Mouse (Mus musculus): Measurements from ENCODE around the gene Mark1. TPM values are rescaled to one million over a fixed set of nuclear protein-coding genes. Genes with fewer than 3 reads are reported as not detected.
A peak's percentile ranks its signal among the peaks of the same experiment; 100 is the strongest.

Mark1 gene
- not detected in 2 replicates for polyA plus RNA-seq (2012; ENCODE audit: insufficient read depth, insufficient read length, low replicate concordance, missing spikeins)

- no peak for TF ChIP-seq CTCF (IDR thresholded peaks at IDR 0.05; ENCODE audit: insufficient read depth, low read depth, low read length)
- no peak for TF ChIP-seq POLR2A (IDR thresholded peaks at IDR 0.05; ENCODE audit: insufficient read depth, low read depth, low read length)
- Histone ChIP-seq H3K27ac (ENCODE audit: insufficient read depth, low read depth, low read length) (peak within 1 kb of the TSS; percentile 64), H3K4me1 (ENCODE audit: control insufficient read depth, insufficient read depth, low read length) (peaks cover 8% of the 10 kb centered on the region), H3K4me3 (ENCODE audit: insufficient read depth, low read depth, low read length) (peak within 1 kb of the TSS; percentile 95)
- 18% methylated on average over 86 of the region's 88 CpGs for WGBS
Measured at GRCm38 (mm10) chr1:184999071-184999750, at the start of gene Mark1. Mark1 (minus strand) TSS chr1:184999570.

- no peak for TF ChIP-seq POLR2A (IDR thresholded peaks at IDR 0.05; ENCODE audit: insufficient read depth, low read depth, low read length)
- no peak for TF ChIP-seq CTCF (IDR thresholded peaks at IDR 0.05; ENCODE audit: insufficient read depth, low read depth, low read length)
- Histone ChIP-seq H3K4me1 (ENCODE audit: control insufficient read depth, insufficient read depth, low read length) (no peaks in the 10 kb centered on the region), H3K4me3 (ENCODE audit: insufficient read depth, low read depth, low read length) (no peak overlapping the region), H3K27ac (ENCODE audit: insufficient read depth, low read depth, low read length) (no peak overlapping the region)
- 84% methylated on average over 12 of the region's 12 CpGs for WGBS
Measured at GRCm38 (mm10) chr1:185047516-185048247, 48.3 kb upstream of the Mark1 start.

GRCm38 (mm10) chr1:185046513-185046912 is 47.1 kb upstream of the Mark1 start:
- H3K27ac ChIP-seq (ENCODE audit: insufficient read depth, low read depth, low read length) = no peak overlapping the region
- TF ChIP-seq POLR2A (IDR thresholded peaks at IDR 0.05; ENCODE audit: insufficient read depth, low read depth, low read length) (no peak), CTCF (IDR thresholded peaks at IDR 0.05; ENCODE audit: insufficient read depth, low read depth, low read length) (no peak)

GRCm38 (mm10) chr1:185038183-185038686 is 38.9 kb upstream of the Mark1 start:
- no peaks in the 10 kb centered on the region for H3K4me1 ChIP-seq (ENCODE audit: control insufficient read depth, insufficient read depth, low read length)
- TF ChIP-seq POLR2A (IDR thresholded peaks at IDR 0.05; ENCODE audit: insufficient read depth, low read depth, low read length) (no peak), CTCF (IDR thresholded peaks at IDR 0.05; ENCODE audit: insufficient read depth, low read depth, low read length) (no peak)
- 79% methylated on average over 7 of the region's 7 CpGs for WGBS
- no peak overlapping the region for H3K27ac ChIP-seq (ENCODE audit: insufficient read depth, low read depth, low read length)
- no peak overlapping the region for H3K4me3 ChIP-seq (ENCODE audit: insufficient read depth, low read depth, low read length)

More at GRCm38 (mm10) chr1:185046513-185046912, 47.1 kb upstream of the Mark1 start:
- Histone ChIP-seq H3K4me1 (ENCODE audit: control insufficient read depth, insufficient read depth, low read length) (no peaks in the 10 kb centered on the region), H3K4me3 (ENCODE audit: insufficient read depth, low read depth, low read length) (no peak overlapping the region)
- WGBS = 94% methylated on average over 8 of the region's 8 CpGs

GRCm38 (mm10) chr1:185030565-185030964 is 31.2 kb upstream of the Mark1 start:
- 83% methylated on average over 10 of the region's 10 CpGs for WGBS
- no peak overlapping the region for H3K4me3 ChIP-seq (ENCODE audit: insufficient read depth, low read depth, low read length)
- no peak overlapping the region for H3K27ac ChIP-seq (ENCODE audit: insufficient read depth, low read depth, low read length)
- TF ChIP-seq POLR2A (IDR thresholded peaks at IDR 0.05; ENCODE audit: insufficient read depth, low read depth, low read length) (no peak), CTCF (IDR thresholded peaks at IDR 0.05; ENCODE audit: insufficient read depth, low read depth, low read length) (no peak)
- no peaks in the 10 kb centered on the region for H3K4me1 ChIP-seq (ENCODE audit: control insufficient read depth, insufficient read depth, low read length)

- TF ChIP-seq POLR2A (IDR thresholded peaks at IDR 0.05; ENCODE audit: insufficient read depth, low read depth, low read length) (no peak), CTCF (IDR thresholded peaks at IDR 0.05; ENCODE audit: insufficient read depth, low read depth, low read length) (no peak)
- 78% methylated on average over 13 of the region's 13 CpGs for WGBS
- no peak overlapping the region for H3K27ac ChIP-seq (ENCODE audit: insufficient read depth, low read depth, low read length)
- no peaks in the 10 kb centered on the region for H3K4me1 ChIP-seq (ENCODE audit: control insufficient read depth, insufficient read depth, low read length)
- H3K4me3 ChIP-seq (ENCODE audit: insufficient read depth, low read depth, low read length) = no peak overlapping the region
Measured at GRCm38 (mm10) chr1:185020429-185021168, 21.2 kb upstream of the Mark1 start.

- H3K4me1 ChIP-seq (ENCODE audit: control insufficient read depth, insufficient read depth, low read length) = no peaks in the 10 kb centered on the region
- whole genome bisulfite sequencing = 90% methylated on average over 3 of the region's 3 CpGs
- TF ChIP-seq CTCF (IDR thresholded peaks at IDR 0.05; ENCODE audit: insufficient read depth, low read depth, low read length) (no peak), POLR2A (IDR thresholded peaks at IDR 0.05; ENCODE audit: insufficient read depth, low read depth, low read length) (no peak)
Measured at GRCm38 (mm10) chr1:185012566-185012965, 13.2 kb upstream of the Mark1 start.

GRCm38 (mm10) chr1:185007066-185007465 is 7.7 kb upstream of the Mark1 start:
- H3K4me1 ChIP-seq (ENCODE audit: control insufficient read depth, insufficient read depth, low read length) = no peaks in the 10 kb centered on the region
- 86% methylated on average over 5 of the region's 5 CpGs for WGBS
- TF ChIP-seq CTCF (IDR thresholded peaks at IDR 0.05; ENCODE audit: insufficient read depth, low read depth, low read length) (no peak), POLR2A (IDR thresholded peaks at IDR 0.05; ENCODE audit: insufficient read depth, low read depth, low read length) (no peak)
- H3K27ac ChIP-seq (ENCODE audit: insufficient read depth, low read depth, low read length) = no peak overlapping the region
- H3K4me3 ChIP-seq (ENCODE audit: insufficient read depth, low read depth, low read length) = no peak overlapping the region

More at GRCm38 (mm10) chr1:185012566-185012965, 13.2 kb upstream of the Mark1 start:
- Histone ChIP-seq H3K27ac (ENCODE audit: insufficient read depth, low read depth, low read length) (no peak overlapping the region), H3K4me3 (ENCODE audit: insufficient read depth, low read depth, low read length) (no peak overlapping the region)

Measured in olfactory bulb, adult 2 months (tissue).